Mouse (Mus musculus) neural tube, embryonic 11.5 days (tissue): ENCODE measurements around the gene Gm45785. TPM values are rescaled to one million over a fixed set of nuclear protein-coding genes. Genes with fewer than 3 reads are reported as not detected.

Experiments used
- ATAC-seq: fragments of 200-750 bp; cut with Nextera tagmentation; 2 replicates; pipeline ENCODE4 v1.8.0; 2017; ENCODE audit warnings: moderate number of reproducible peaks, mild to moderate bottlenecking, moderate TSS enrichment, moderate library complexity; ENCODE audit not compliant: insufficient read depth, low FRiP score, low TSS enrichment
- DNase-seq: peaks from one replicate; pipeline ENCODE4 v3.0.0-alpha.2; 2015; ENCODE audit warnings: low spot score
- H3K27ac ChIP-seq: fragments of 300-500 bp; sonication (generic); 2 replicates; pipeline ENCODE4 v1.5.1; 2014; ENCODE audit warnings: low read depth, mild to moderate bottlenecking, low read length
- H3K27me3 ChIP-seq: fragments of 300-500 bp; sonication (generic); 2 replicates; pipeline ENCODE4 v1.6.1; 2014; ENCODE audit warnings: mild to moderate bottlenecking, low read length, mixed read lengths; ENCODE audit not compliant: control insufficient read depth, insufficient read depth
- H3K36me3 ChIP-seq: fragments of 300-500 bp; sonication (generic); 2 replicates; pipeline ENCODE4 v1.6.1; 2014; ENCODE audit warnings: mild to moderate bottlenecking, low read length, moderate library complexity, mixed read lengths; ENCODE audit not compliant: control insufficient read depth, insufficient read depth
- H3K4me1 ChIP-seq: fragments of 300-500 bp; sonication (generic); 2 replicates; pipeline ENCODE4 v1.6.1; 2014; ENCODE audit warnings: low read length, mixed read lengths; ENCODE audit not compliant: control insufficient read depth, insufficient read depth
- H3K4me2 ChIP-seq: fragments of 300-500 bp; sonication (generic); 2 replicates; pipeline ENCODE4 v1.6.1; 2014; ENCODE audit warnings: low read depth, mild to moderate bottlenecking, moderate library complexity
- H3K4me3 ChIP-seq: fragments of 300-500 bp; sonication (generic); 2 replicates; pipeline ENCODE4 v1.5.1; 2014; ENCODE audit warnings: low read depth, low read length
- H3K9ac ChIP-seq: fragments of 300-500 bp; sonication (generic); 2 replicates; pipeline ENCODE4 v1.6.1; 2014; ENCODE audit warnings: mild to moderate bottlenecking, low read length
- H3K9me3 ChIP-seq: fragments of 300-500 bp; sonication (generic); 2 replicates; pipeline ENCODE4 v1.6.1; 2016; ENCODE audit warnings: low read length; ENCODE audit not compliant: control insufficient read depth
- WGBS: fragments of 180-500 bp; shearing (Covaris S2); extraction: QIAGEN DNeasy Blood & Tissue Kit; methylation state at CpG from one replicate; pipeline ENCODE4 v1.1.7; 2014; 5-methylcytosine and 5-hydroxymethylcytosine counted together
- polyA plus RNA-seq: library from polyadenylated mRNA; unstranded; fragments of >200 nt; fragmentation: Nextera tagmentation; extraction: Ambion mirVana; gene quantifications from 2 replicates; pipeline ENCODE4 v1.2.1, GENCODE M21; 2014

Gm45785 gene
- polyA plus RNA-seq, 1 experiment from 2014 or later = not detected

DNA sequence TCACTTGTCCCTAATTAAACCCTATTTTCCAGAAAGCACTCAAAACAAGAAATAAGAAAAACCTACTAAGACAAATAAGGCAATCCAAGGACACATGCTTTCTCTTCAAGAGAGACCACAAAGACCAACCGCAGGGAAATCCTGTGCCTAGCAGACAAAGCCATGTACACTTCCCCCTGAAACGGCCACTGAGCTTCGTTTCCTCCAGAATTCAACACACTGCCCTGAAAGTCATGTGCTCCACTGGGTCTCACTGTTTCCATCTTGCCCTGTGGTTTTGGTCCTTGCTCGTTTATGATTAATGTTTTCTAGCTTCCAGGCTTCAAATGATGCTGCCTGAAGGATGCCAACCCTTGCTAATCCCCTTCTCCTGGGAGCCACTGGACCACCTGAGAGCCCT lies 18.1 kb upstream of the Gm45785 start:
- Histone ChIP-seq H3K4me3 (no peak overlapping the region), H3K9ac (no peak overlapping the region), H3K27me3 (no peaks in the 10 kb centered on the region), H3K4me2 (no peak overlapping the region), H3K4me1 (no peaks in the 10 kb centered on the region), H3K27ac (no peak overlapping the region), H3K36me3 (no peaks in the 10 kb centered on the region), H3K9me3 (no peaks in the 10 kb centered on the region)
- ATAC-seq = no peak
- no peak for DNase-seq
- 91% methylated on average over 4 of the region's 4 CpGs for WGBS

DNA sequence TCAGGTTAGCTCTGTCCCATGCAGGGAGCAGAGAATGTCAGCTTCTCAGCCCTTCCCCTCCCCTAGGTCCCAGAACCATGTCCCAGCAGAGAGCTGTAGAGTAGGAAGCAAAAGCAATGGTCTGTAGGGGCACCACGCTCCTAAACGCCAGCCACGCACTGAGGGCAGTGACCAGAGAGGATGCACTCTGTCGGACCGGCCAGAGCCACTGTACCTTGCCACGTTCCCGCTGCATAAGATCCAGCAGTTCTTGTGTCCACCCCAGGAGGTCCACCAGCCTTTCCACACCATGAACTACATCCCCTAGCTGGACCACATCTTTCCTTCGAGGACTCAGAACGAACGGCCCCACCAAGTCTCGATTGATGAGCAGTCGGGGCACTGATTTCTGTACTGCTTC lies 8.6 kb upstream of the Gm45785 start:
- ATAC-seq = no peak
- no peaks in the 10 kb centered on the region for H3K9me3 ChIP-seq
- no peak overlapping the region for H3K4me2 ChIP-seq
- no peak overlapping the region for H3K27ac ChIP-seq
- no peaks in the 10 kb centered on the region for H3K4me1 ChIP-seq
- WGBS = 91% methylated on average over 12 of the region's 12 CpGs
- no peak overlapping the region for H3K4me3 ChIP-seq
- no peaks in the 10 kb centered on the region for H3K27me3 ChIP-seq
- H3K9ac ChIP-seq = no peak overlapping the region
- DNase-seq = no peak
- peaks cover 15% of the 10 kb centered on the region; the same call in 1 of the 2 replicates for H3K36me3 ChIP-seq

DNA sequence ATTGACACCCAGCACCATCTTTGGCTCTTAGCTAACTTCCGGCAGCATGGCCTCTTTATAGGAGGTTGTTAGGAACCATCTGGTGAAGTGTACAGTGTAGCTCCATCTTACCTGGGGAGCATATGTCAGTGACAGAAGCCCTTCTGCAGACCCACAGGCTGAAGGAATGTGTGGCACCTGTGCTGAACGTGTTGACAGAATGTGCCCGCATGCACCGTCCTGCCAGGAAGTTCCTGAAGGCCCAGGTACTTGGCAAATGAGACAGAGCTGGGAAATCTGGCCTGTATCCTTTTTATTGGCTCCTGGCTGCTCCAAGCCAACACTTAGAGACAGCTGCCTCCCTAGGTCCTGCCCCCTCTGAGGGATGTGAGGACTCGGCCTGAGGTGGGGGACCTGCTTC lies 4.6 kb upstream of the Gm45785 start:
- Histone ChIP-seq H3K4me1 (peaks cover 12% of the 10 kb centered on the region), H3K4me2 (no peak overlapping the region), H3K9ac (no peak overlapping the region), H3K27me3 (no peaks in the 10 kb centered on the region), H3K9me3 (no peaks in the 10 kb centered on the region), H3K4me3 (no peak overlapping the region), H3K36me3 (peaks cover 15% of the 10 kb centered on the region; the same call in 1 of the 2 replicates), H3K27ac (no peak overlapping the region)
- no peak for DNase-seq
- no peak for ATAC-seq
- 91% methylated on average over 5 of the region's 5 CpGs for WGBS

GRCm38 (mm10) chr7:140859997-140860396 lies 3.9 kb upstream of the Gm45785 start:
- Histone ChIP-seq H3K9ac (no peak overlapping the region), H3K9me3 (no peaks in the 10 kb centered on the region), H3K36me3 (peaks cover 15% of the 10 kb centered on the region; the same call in 1 of the 2 replicates), H3K4me1 (peaks cover 19% of the 10 kb centered on the region), H3K4me3 (no peak overlapping the region), H3K4me2 (no peak overlapping the region), H3K27me3 (no peaks in the 10 kb centered on the region), H3K27ac (no peak overlapping the region)
- 81% methylated on average over 6 of the region's 6 CpGs for WGBS
- ATAC-seq (no peak), DNase-seq (no peak)

- Histone ChIP-seq H3K36me3 (peaks cover 17% of the 10 kb centered on the region; the same call in 1 of the 2 replicates), H3K9me3 (no peaks in the 10 kb centered on the region), H3K27ac (no peak overlapping the region), H3K4me1 (peaks cover 21% of the 10 kb centered on the region), H3K27me3 (no peaks in the 10 kb centered on the region), H3K4me2 (peak overlapping the region; percentile 99), H3K4me3 (peak overlapping the region; percentile 13; the same call in 1 of the 2 replicates), H3K9ac (peak overlapping the region; percentile 85)
- no peak for DNase-seq
- WGBS = 97% methylated on average over 8 of the region's 8 CpGs
- ATAC-seq = no peak
These were observed 2.6 kb upstream of the Gm45785 start for GRCm38 (mm10) chr7:140858746-140859145.

GRCm38 (mm10) chr7:140857550-140858505 lies 1.7 kb upstream of the Gm45785 start, which contains the start of gene Bet1l:
Bet1l (minus strand) TSS chr7:140857577.
- Histone ChIP-seq H3K4me1 (peaks cover 21% of the 10 kb centered on the region), H3K4me2 (peak within 1 kb of the TSS; percentile 99), H3K27ac (peak within 1 kb of the TSS; percentile 86), H3K27me3 (no peaks in the 10 kb centered on the region), H3K4me3 (peak within 1 kb of the TSS; percentile 57), H3K36me3 (peaks cover 17% of the 10 kb centered on the region; the same call in 1 of the 2 replicates), H3K9me3 (no peaks in the 10 kb centered on the region), H3K9ac (peak within 1 kb of the TSS; percentile 85)
- DNase-seq = no peak
- 43% methylated on average over 40 of the region's 40 CpGs for WGBS
- ATAC-seq = peak; percentile 22; the same call in 1 of the 2 replicates

DNA sequence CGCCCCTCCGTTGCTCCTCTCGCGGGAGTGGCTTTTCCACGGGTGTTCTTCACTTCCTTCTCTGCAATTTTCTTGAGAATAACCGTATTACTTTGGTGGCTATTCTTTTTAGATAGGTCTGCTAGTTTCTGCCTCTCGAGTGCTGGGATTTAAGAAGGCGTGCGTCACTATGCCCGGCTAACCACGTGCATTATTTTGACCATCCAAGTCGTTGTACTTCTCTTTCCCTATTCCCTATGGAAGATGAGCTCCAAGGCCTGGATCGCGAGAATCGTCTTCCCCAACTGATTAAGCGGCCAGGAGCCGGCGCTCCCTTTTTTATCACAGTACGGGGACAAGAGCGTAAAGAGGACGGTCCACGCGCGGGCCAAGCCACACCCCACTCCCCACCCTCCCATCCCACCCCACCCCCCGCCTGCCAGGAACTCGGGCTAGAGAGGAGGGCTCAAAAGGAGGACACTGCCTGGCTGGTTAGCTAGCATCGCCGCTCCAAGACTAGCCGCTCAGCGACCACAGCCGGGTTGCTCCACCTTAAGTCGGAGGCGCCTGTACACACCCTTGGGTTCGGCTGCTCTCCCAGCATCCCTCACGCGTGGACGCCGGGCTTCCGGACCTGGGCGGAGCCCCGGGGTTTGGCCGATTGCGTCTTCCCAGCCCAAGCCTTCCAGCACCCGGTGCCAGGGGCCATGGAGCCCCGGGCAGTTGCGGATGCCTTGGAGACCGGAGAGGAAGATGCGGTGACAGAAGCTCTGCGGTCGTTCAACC lies 836 bp upstream of the Gm45785 start, which contains the start of gene Ric8a:
Ric8a (plus strand) TSS at position 173 of the 765 bp plus-strand sequence.
- Histone ChIP-seq H3K27ac (peak within 1 kb of the TSS; percentile 86), H3K4me1 (peaks cover 21% of the 10 kb centered on the region), H3K4me2 (peak within 1 kb of the TSS; percentile 99), H3K9me3 (no peaks in the 10 kb centered on the region), H3K36me3 (peaks cover 14% of the 10 kb centered on the region), H3K4me3 (peak within 1 kb of the TSS; percentile 57), H3K27me3 (no peaks in the 10 kb centered on the region), H3K9ac (peak within 1 kb of the TSS; percentile 85)
- ATAC-seq (peak; percentile 63), DNase-seq (peak; percentile 82)
- WGBS = under 1% methylated on average over 49 of the region's 50 CpGs

GRCm38 (mm10) chr7:140855181-140855580 lies 950 bp downstream of the Gm45785 start:
- H3K9ac ChIP-seq = peak overlapping the region; percentile 85
- H3K36me3 ChIP-seq = peaks cover 10% of the 10 kb centered on the region
- no peaks in the 10 kb centered on the region for H3K9me3 ChIP-seq
- no peak for DNase-seq
- H3K4me1 ChIP-seq = peaks cover 21% of the 10 kb centered on the region
- peak overlapping the region; percentile 57 for H3K4me3 ChIP-seq
- H3K27ac ChIP-seq = no peak overlapping the region
- H3K4me2 ChIP-seq = peak overlapping the region; percentile 99
- no peaks in the 10 kb centered on the region for H3K27me3 ChIP-seq
- 78% methylated on average over 9 of the region's 9 CpGs for WGBS
- no peak for ATAC-seq
